ENCODE assay signal across 8 mouse cellular contexts in genomic region chr5:148831596-148832257, GRCm38 (mm10).
DNase-seq lines count a peak whose midpoint lies in the region; ATAC-seq lines count a peak whose summit lies in the region.

No protein-coding gene starts in this region.

- no peaks in the 10 kb centered on the region for H3K36me3 ChIP-seq in hindbrain, embryonic 14.5 days (replicated peaks; ENCODE audit: control insufficient read depth, insufficient read depth)

- H3K4me1 ChIP-seq in hindbrain, embryonic 14.5 days (replicated peaks; ENCODE audit: control insufficient read depth, insufficient read depth, low read length), result 0 out of 2 replicates have a peak, but pooled peaks cover 3% of the 10 kb centered on the region

- 4% methylated on average over 23 of the region's 23 CpGs for WGBS in hindbrain, embryonic 14.5 days

- H3K9ac ChIP-seq in hindbrain, embryonic 14.5 days, result peak overlapping the region; percentile 2; the same call in 1 of the 2 replicates

- H3K27me3 ChIP-seq in hindbrain, embryonic 14.5 days (ENCODE audit: control insufficient read depth, insufficient read depth, low read length), result peaks cover 11% of the 10 kb centered on the region; the same call in 1 of the 2 replicates

- DNase-seq in R1 (ENCODE audit: low read depth, low spot score), result peak; percentile 85
- DNase-seq in cerebellum, postnatal 14 days, result peak; percentile 86 to 91
- peak; percentile 25 to 60 for DNase-seq in frontal cortex, postnatal 14 days (ENCODE audit: low spot score in 2 of 2)
- DNase-seq in hindbrain, embryonic 14.5 days (ENCODE audit: low spot score), result peak; percentile 80
- peak; percentile 62 to 69 for DNase-seq in layer of hippocampus, postnatal 36 days
- peak; percentile 57 for DNase-seq in lung, postnatal 25 days (ENCODE audit: low spot score)
- DNase-seq in retina, embryonic 14.5 days (ENCODE audit: low spot score), result peak; percentile 95
- peak; percentile 75 to 82 for DNase-seq in thymus, postnatal 36 days

- no peak overlapping the region for H3K27ac ChIP-seq in hindbrain, embryonic 14.5 days

- no peaks in the 10 kb centered on the region for H3K9me3 ChIP-seq in hindbrain, embryonic 14.5 days (ENCODE audit: control insufficient read depth, low read length)

- H3K4me2 ChIP-seq in hindbrain, embryonic 14.5 days (replicated peaks), result peak overlapping the region; percentile 44

- ATAC-seq in hindbrain, embryonic 14.5 days (ENCODE audit: low FRiP score), result peak; percentile 53; the same call in 1 of the 2 replicates

- peak overlapping the region; percentile 14 for H3K4me3 ChIP-seq in hindbrain, embryonic 14.5 days (replicated peaks; ENCODE audit: low read length)

Comparison
In these comparisons a context has a peak if more than half of its experiments do, and no peak if none do; other contexts are left out.
1. DNase-seq: peak in every context shown above with its lines; median percentile 95 in retina, embryonic 14.5 days; 88 in cerebellum, postnatal 14 days; 85 in R1; 80 in hindbrain, embryonic 14.5 days; 78 in thymus, postnatal 36 days; 66 in layer of hippocampus, postnatal 36 days; 57 in lung, postnatal 25 days; 42 in frontal cortex, postnatal 14 days.